Mouse (Mus musculus) G1E (cell line): Measurements from ENCODE around the gene Tulp2. TPM values are rescaled to one million over a fixed set of nuclear protein-coding genes. Genes with fewer than 3 reads are reported as not detected.

Experiments
- ATAC-seq: 2 replicates; pipeline ENCODE4 v1.8.0; 2016; ENCODE audit warnings: mild to moderate bottlenecking; ENCODE audit not compliant: insufficient number of reproducible peaks, poor library complexity, low FRiP score, severe bottlenecking; ENCODE audit errors: extremely low read depth
- DNase-seq: peaks from one replicate; pipeline ENCODE4 v3.0.0; 2012; ENCODE audit warnings: low spot score
- H3K27me3 ChIP-seq: 2 replicates; pipeline ENCODE4 v1.6.1; 2012; ENCODE audit warnings: mild to moderate bottlenecking, low read length, inconsistent platforms; ENCODE audit not compliant: insufficient read depth
- H3K36me3 ChIP-seq: replicated peaks from 2 replicates; pipeline ENCODE3; 2012; ENCODE audit warnings: mild to moderate bottlenecking, inconsistent platforms
- H3K4me1 ChIP-seq: 2 replicates; pipeline ENCODE4 v1.6.1; 2012; ENCODE audit warnings: low read depth, low read length, inconsistent platforms, mixed read lengths; ENCODE audit not compliant: insufficient read depth
- H3K4me3 ChIP-seq: 2 replicates; pipeline ENCODE4 v1.5.1; 2012; ENCODE audit warnings: low read depth, mild to moderate bottlenecking, inconsistent platforms, low read length, moderate library complexity, mixed read lengths
- H3K9me3 ChIP-seq: replicated peaks from 2 replicates; pipeline ENCODE4 v1.6.1; 2012; ENCODE audit warnings: inconsistent platforms
- CTCF ChIP-seq: IDR thresholded peaks from 2 replicates; pipeline ENCODE4 v1.5.1; 2012; ENCODE audit warnings: low read depth, low read length, inconsistent platforms, mixed read lengths
- GATA1 ChIP-seq: IDR thresholded peaks from 2 replicates; pipeline ENCODE4 v1.6.1; 2012; ENCODE audit warnings: borderline replicate concordance, low read length, inconsistent platforms, mixed read lengths
- GATA2 ChIP-seq: IDR thresholded peaks from 2 replicates; pipeline ENCODE4 v1.6.1; 2012; ENCODE audit warnings: low read depth, low read length, inconsistent platforms, borderline replicate concordance
- POLR2AphosphoS5 ChIP-seq: IDR thresholded peaks from 2 replicates; pipeline ENCODE4 v1.6.1; 2012; ENCODE audit warnings: low read depth, low read length, inconsistent platforms; ENCODE audit not compliant: insufficient replicate concordance
- TAL1 ChIP-seq: conservative IDR thresholded peaks from 2 replicates; pipeline ENCODE4 v1.6.1; 2012; ENCODE audit warnings: low read depth, low read length, inconsistent platforms, mixed read lengths
- polyA plus RNA-seq: library from polyadenylated mRNA; stranded (reverse); fragments of >175 nt; gene quantifications from 2 replicates; pipeline ENCODE4 v1.2.3, GENCODE M21; 2012
- total RNA-seq, 2 experiments: library from RNA; stranded (forward) in 1 of 2; stranded (reverse) in 1 of 2; fragments of 200-1000 nt in 1 of 2; fragments of >200 nt in 1 of 2; fragmentation: Nextera tagmentation in 1 of 2; gene quantifications; 2 replicates each; pipeline ENCODE4 v1.2.3; 2014 to 2017

Gene Tulp2
- total and polyA plus RNA-seq, 3 experiments = 0.49 to 1.7 (median 0.98) TPM

- Histone ChIP-seq H3K36me3 (peaks cover 83% of the 10 kb centered on the region), H3K4me1 (peaks cover 39% of the 10 kb centered on the region), H3K4me3 (no peak overlapping the region), H3K27me3 (no peaks in the 10 kb centered on the region; the same call in 1 of the 2 replicates), H3K9me3 (no peaks in the 10 kb centered on the region)
- TF ChIP-seq TAL1 (no peak), CTCF (peak; percentile 77), GATA1 (no peak), POLR2AphosphoS5 (no peak)
- peak; percentile 59; the same call in 1 of the 2 replicates for ATAC-seq
- peak; percentile 75 for DNase-seq
These were observed 30.2 kb upstream of the Tulp2 start for GRCm38 (mm10) chr7:45451344-45451982.

GRCm38 (mm10) chr7:45454971-45455370 is 26.7 kb upstream of the Tulp2 start:
- Histone ChIP-seq H3K4me3 (0 out of 2 replicates have a peak overlapping the region, but pooled peaks have one; percentile 22), H3K36me3 (peaks cover 82% of the 10 kb centered on the region), H3K9me3 (no peaks in the 10 kb centered on the region), H3K4me1 (peaks cover 40% of the 10 kb centered on the region), H3K27me3 (no peaks in the 10 kb centered on the region; the same call in 1 of the 2 replicates)
- DNase-seq = no peak
- no peak for ATAC-seq
- no peak for TF ChIP-seq GATA1

- no peak for ATAC-seq
- no peaks in the 10 kb centered on the region; the same call in 1 of the 2 replicates for H3K27me3 ChIP-seq
- peaks cover 90% of the 10 kb centered on the region for H3K36me3 ChIP-seq
These were observed 25.6 kb upstream of the Tulp2 start for GRCm38 (mm10) chr7:45455932-45456696.

GRCm38 (mm10) chr7:45456721-45457203 is 24.9 kb upstream of the Tulp2 start:
- Histone ChIP-seq H3K27me3 (no peaks in the 10 kb centered on the region; the same call in 1 of the 2 replicates), H3K4me3 (peak overlapping the region; percentile 87; the same call in 1 of the 2 replicates), H3K36me3 (peaks cover 89% of the 10 kb centered on the region), H3K9me3 (no peaks in the 10 kb centered on the region), H3K4me1 (peaks cover 50% of the 10 kb centered on the region)
- DNase-seq (no peak), ATAC-seq (no peak)
- TF ChIP-seq GATA1 = no peak
- TF ChIP-seq GATA2 = no peak
- no peak for TF ChIP-seq CTCF
- TF ChIP-seq TAL1 = no peak
- no peak for TF ChIP-seq POLR2AphosphoS5

More at GRCm38 (mm10) chr7:45455932-45456696, 25.6 kb upstream of the Tulp2 start:
- Histone ChIP-seq H3K4me1 (peaks cover 51% of the 10 kb centered on the region), H3K4me3 (no peak overlapping the region), H3K9me3 (no peaks in the 10 kb centered on the region)
- no peak for DNase-seq
- no peak for TF ChIP-seq GATA2
- TF ChIP-seq POLR2AphosphoS5 = peak; percentile 51; the same call in 1 of the 2 replicates

- TF ChIP-seq CTCF (no peak), GATA2 (no peak), POLR2AphosphoS5 (peak; percentile 90; the same call in 1 of the 2 replicates), TAL1 (no peak), GATA1 (no peak)
- Histone ChIP-seq H3K9me3 (no peaks in the 10 kb centered on the region), H3K4me3 (peak overlapping the region; percentile 87), H3K36me3 (peaks cover 89% of the 10 kb centered on the region), H3K27me3 (no peaks in the 10 kb centered on the region; the same call in 1 of the 2 replicates), H3K4me1 (peaks cover 54% of the 10 kb centered on the region)
- DNase-seq (peak; percentile 43), ATAC-seq (peak; percentile 23)
These were observed 24.2 kb upstream of the Tulp2 start for GRCm38 (mm10) chr7:45457204-45458060.

GRCm38 (mm10) chr7:45458748-45459563 is 22.7 kb upstream of the Tulp2 start:
- peaks cover 65% of the 10 kb centered on the region for H3K4me1 ChIP-seq
- TF ChIP-seq GATA2 = no peak
- peak; percentile 88; the same call in 1 of the 2 replicates for TF ChIP-seq POLR2AphosphoS5
- TF ChIP-seq CTCF = no peak
- TF ChIP-seq GATA1 = no peak
- ATAC-seq = no peak; the same call in 1 of the 2 replicates
- H3K36me3 ChIP-seq = peaks cover 90% of the 10 kb centered on the region
- DNase-seq = peak; percentile 51
- H3K27me3 ChIP-seq = no peaks in the 10 kb centered on the region; the same call in 1 of the 2 replicates
- H3K4me3 ChIP-seq = peak overlapping the region; percentile 87
- H3K9me3 ChIP-seq = no peaks in the 10 kb centered on the region
